Mouse (Mus musculus) bone marrow macrophage, adult 2 months (primary cell): ENCODE results near the gene Stox2.

Experiments
- CTCF ChIP-seq: IDR thresholded peaks from 2 replicates; pipeline ENCODE4 v1.5.1; 2012; ENCODE audit warnings: low read depth, mild to moderate bottlenecking, low read length, moderate library complexity
- POLR2A ChIP-seq: IDR thresholded peaks from 2 replicates; pipeline ENCODE4 v1.6.1; 2012; ENCODE audit warnings: mild to moderate bottlenecking, low read depth, low read length, borderline replicate concordance

GRCm38 (mm10) chr8:47461650-47462049 is 15.5 kb upstream of the Stox2 start:
- TF ChIP-seq CTCF (no peak), POLR2A (no peak)
